Mouse (Mus musculus) G1E (cell line): ENCODE measurements at regions not wholly inside any gene's neighbourhood (a gene's known extent, or its start where the extent isn't known, plus 50 kb on each side); places are given as distances from the start of the nearest gene placed in this dataset.
A peak's percentile ranks its signal among the peaks of the same experiment; 100 is the strongest.

Experiments used
- ATAC-seq: 2 replicates; pipeline ENCODE4 v1.8.0; 2016; ENCODE audit warnings: mild to moderate bottlenecking; ENCODE audit not compliant: insufficient number of reproducible peaks, poor library complexity, low FRiP score, severe bottlenecking; ENCODE audit errors: extremely low read depth
- DNase-seq: peaks from one replicate; pipeline ENCODE4 v3.0.0; 2012; ENCODE audit warnings: low spot score
- H3K27me3 ChIP-seq: 2 replicates; pipeline ENCODE4 v1.6.1; 2012; ENCODE audit warnings: mild to moderate bottlenecking, low read length, inconsistent platforms; ENCODE audit not compliant: insufficient read depth
- H3K36me3 ChIP-seq: replicated peaks from 2 replicates; pipeline ENCODE3; 2012; ENCODE audit warnings: mild to moderate bottlenecking, inconsistent platforms
- H3K4me1 ChIP-seq: 2 replicates; pipeline ENCODE4 v1.6.1; 2012; ENCODE audit warnings: low read depth, low read length, inconsistent platforms, mixed read lengths; ENCODE audit not compliant: insufficient read depth
- H3K4me3 ChIP-seq: 2 replicates; pipeline ENCODE4 v1.5.1; 2012; ENCODE audit warnings: low read depth, mild to moderate bottlenecking, inconsistent platforms, low read length, moderate library complexity, mixed read lengths
- H3K9me3 ChIP-seq: replicated peaks from 2 replicates; pipeline ENCODE4 v1.6.1; 2012; ENCODE audit warnings: inconsistent platforms
- CTCF ChIP-seq: IDR thresholded peaks from 2 replicates; pipeline ENCODE4 v1.5.1; 2012; ENCODE audit warnings: low read depth, low read length, inconsistent platforms, mixed read lengths
- GATA1 ChIP-seq: IDR thresholded peaks from 2 replicates; pipeline ENCODE4 v1.6.1; 2012; ENCODE audit warnings: borderline replicate concordance, low read length, inconsistent platforms, mixed read lengths
- GATA2 ChIP-seq: IDR thresholded peaks from 2 replicates; pipeline ENCODE4 v1.6.1; 2012; ENCODE audit warnings: low read depth, low read length, inconsistent platforms, borderline replicate concordance
- POLR2AphosphoS5 ChIP-seq: IDR thresholded peaks from 2 replicates; pipeline ENCODE4 v1.6.1; 2012; ENCODE audit warnings: low read depth, low read length, inconsistent platforms; ENCODE audit not compliant: insufficient replicate concordance
- TAL1 ChIP-seq: conservative IDR thresholded peaks from 2 replicates; pipeline ENCODE4 v1.6.1; 2012; ENCODE audit warnings: low read depth, low read length, inconsistent platforms, mixed read lengths

DNA sequence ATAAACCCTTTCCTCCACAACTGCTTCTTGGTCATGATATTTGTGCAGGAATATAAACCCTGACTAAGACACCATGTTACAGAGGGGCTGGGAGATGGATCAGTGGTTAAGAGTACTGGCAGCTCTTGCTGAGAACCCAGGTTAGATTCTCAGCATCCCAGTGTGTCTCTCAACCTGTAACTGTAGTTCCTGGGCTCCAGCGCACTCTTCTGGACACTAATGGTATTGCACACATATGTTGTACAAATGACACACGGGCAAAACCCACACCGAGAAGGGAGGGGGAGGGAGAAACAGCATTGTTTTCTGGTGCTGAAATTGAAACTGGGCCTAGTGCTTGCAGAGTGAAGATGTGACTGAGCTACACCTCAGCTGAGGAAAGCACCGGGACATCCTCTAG lies 81.0 kb upstream of the Ccdc39 start:
- TF ChIP-seq TAL1 (no peak), GATA1 (no peak), CTCF (0 out of 2 replicates have a peak, but pooled peaks have one; percentile 12)

DNA sequence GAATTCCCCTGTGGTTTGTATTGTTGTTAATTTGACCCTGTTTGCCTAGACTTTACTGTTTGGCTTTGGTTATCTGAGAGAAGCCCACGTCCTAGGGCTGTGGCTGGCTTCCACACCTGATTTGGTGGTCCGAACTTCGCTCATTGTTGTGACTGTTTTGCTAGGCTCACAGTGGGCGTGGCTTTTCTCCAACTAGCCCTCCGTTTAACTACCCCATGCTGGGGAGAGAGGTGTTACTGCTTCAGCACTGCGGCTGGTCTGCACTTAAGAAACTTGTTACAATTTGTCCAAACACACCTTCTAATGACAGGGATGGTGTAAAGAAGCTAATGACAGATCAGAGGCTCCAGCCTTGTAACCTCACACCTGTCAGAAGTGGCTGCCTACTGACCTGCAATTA lies 64.7 kb upstream of the Fxr1 start:
- ATAC-seq = no peak

More for the DNA sequence above, 81.0 kb upstream of the Ccdc39 start:
- Histone ChIP-seq H3K4me1 (no peaks in the 10 kb centered on the region; the same call in 1 of the 2 replicates), H3K9me3 (peaks cover 7% of the 10 kb centered on the region), H3K36me3 (peaks cover 10% of the 10 kb centered on the region), H3K4me3 (no peak overlapping the region), H3K27me3 (no peaks in the 10 kb centered on the region)
- DNase-seq = no peak
- no peak for ATAC-seq

DNA sequence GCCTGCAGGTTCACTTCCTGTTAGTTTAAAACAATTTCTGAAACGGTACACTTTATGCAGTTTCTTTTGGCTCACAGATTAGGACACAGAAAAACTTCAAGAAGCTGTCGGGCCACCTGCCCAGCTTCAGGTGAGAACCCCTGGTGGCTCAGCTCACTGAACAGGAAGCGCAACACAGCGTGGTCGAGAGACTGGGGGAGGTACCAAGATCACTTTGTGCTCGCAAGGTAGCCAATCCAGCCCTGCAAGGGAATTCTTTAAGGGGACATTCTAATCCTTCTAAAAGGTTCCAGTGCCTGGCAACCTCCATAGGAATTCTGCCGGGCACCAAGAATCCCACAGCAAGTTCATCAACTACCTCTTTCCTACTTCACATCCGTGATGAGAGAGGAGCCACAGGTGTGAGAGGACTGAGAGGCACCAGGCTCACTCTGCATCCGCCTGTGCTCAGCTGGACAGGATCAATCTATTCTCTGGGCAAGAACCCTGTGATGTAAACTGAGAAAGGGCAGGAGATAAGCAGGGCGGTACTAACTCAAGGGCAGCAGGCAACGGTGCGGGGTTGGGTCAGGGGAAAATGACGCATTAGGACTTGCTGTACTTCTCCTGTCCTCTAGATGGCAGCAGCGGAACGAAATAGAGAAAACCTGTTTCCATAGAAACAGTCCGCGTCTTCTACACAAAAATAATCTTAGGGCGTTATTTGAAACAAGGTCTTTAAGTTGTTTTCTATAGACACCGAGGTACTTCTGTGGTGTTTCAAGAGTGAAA lies 63.7 kb upstream of the Fxr1 start:
- Histone ChIP-seq H3K36me3 (no peaks in the 10 kb centered on the region), H3K4me1 (peaks cover 54% of the 10 kb centered on the region), H3K9me3 (peaks cover 6% of the 10 kb centered on the region; the same call in 1 of the 2 replicates), H3K4me3 (peak overlapping the region; percentile 58), H3K27me3 (no peaks in the 10 kb centered on the region)
- DNase-seq (peak; percentile 40), ATAC-seq (peak; percentile 59)
- TF ChIP-seq GATA1 (no peak), GATA2 (no peak), CTCF (peak; percentile 82)

More for the DNA sequence above, 64.7 kb upstream of the Fxr1 start:
- peaks cover 6% of the 10 kb centered on the region; the same call in 1 of the 2 replicates for H3K9me3 ChIP-seq
- no peaks in the 10 kb centered on the region for H3K36me3 ChIP-seq
- peaks cover 45% of the 10 kb centered on the region for H3K4me1 ChIP-seq
- DNase-seq = no peak
- no peak overlapping the region for H3K4me3 ChIP-seq
- TF ChIP-seq GATA2 (no peak), POLR2AphosphoS5 (no peak), CTCF (no peak), GATA1 (no peak), TAL1 (no peak)
- no peaks in the 10 kb centered on the region for H3K27me3 ChIP-seq

DNA sequence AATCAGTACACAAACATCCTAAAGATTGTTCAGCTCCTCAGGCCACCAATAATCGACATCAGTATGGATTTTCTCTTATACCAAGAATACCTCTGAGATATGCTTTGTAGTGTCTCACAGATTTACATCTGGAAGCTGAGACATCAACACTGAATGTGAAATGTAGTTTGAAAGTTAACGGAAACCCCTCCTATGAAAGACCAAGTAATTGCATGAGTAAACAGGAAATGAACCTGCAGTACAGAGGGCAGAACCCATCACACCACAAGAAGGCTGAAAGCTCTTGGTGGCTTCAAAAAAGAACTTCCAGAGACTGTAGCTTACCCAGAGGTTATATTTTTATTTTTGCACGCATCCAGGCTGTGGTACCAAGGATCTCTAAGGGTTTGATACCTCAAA lies 63.1 kb upstream of the Fxr1 start:
- DNase-seq = no peak
- Histone ChIP-seq H3K27me3 (no peaks in the 10 kb centered on the region), H3K9me3 (peaks cover 6% of the 10 kb centered on the region; the same call in 1 of the 2 replicates), H3K36me3 (no peaks in the 10 kb centered on the region), H3K4me1 (peaks cover 58% of the 10 kb centered on the region), H3K4me3 (no peak overlapping the region)
- no peak for ATAC-seq
- no peak for TF ChIP-seq GATA1
- no peak for TF ChIP-seq TAL1
- no peak for TF ChIP-seq POLR2AphosphoS5
- TF ChIP-seq CTCF = no peak
- TF ChIP-seq GATA2 = no peak

DNA sequence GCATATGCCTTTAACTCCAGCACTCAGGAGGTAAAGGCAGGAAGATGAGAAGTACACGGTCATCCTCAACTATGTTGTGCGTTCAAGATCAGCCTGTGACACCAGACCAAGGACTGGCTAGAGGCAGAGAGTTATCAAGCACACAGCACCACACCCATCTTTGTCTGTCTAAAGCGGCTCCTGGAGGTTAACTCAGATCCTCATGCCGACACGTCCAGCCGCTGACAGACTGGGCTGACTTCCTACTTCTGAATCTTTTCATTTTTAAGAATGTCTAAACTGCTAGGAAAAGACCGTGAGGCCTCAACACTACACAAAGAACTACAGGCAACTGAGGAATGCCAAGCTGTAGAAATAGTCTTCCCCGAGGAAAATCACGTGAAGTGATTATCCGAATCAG lies 62.1 kb upstream of the Fxr1 start:
- TF ChIP-seq TAL1 (no peak), POLR2AphosphoS5 (no peak), GATA1 (no peak), GATA2 (no peak), CTCF (no peak)
- no peaks in the 10 kb centered on the region for H3K27me3 ChIP-seq
- peaks cover 68% of the 10 kb centered on the region for H3K4me1 ChIP-seq
- no peaks in the 10 kb centered on the region for H3K36me3 ChIP-seq
- DNase-seq = no peak
- H3K9me3 ChIP-seq = peaks cover 6% of the 10 kb centered on the region; the same call in 1 of the 2 replicates
- no peak for ATAC-seq
- no peak overlapping the region for H3K4me3 ChIP-seq

DNA sequence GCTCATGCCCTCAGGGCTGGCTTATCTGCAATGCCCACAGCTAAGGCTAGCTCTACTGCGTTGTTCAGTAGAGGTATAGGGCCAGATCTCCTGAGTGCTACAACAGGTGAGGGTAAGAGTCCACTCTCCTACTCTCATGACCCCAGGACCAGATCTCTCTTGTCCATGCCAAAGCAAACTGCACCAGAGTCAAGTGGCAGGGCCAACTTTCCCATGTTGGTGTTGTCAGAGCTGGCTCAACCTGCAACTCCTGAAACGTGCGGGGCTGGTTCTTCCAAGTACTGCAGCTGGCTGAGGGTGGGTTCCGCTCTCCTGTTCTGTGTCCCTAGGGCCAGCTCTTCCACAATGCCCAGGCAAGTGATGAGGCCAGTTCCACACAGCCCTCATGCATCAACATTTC lies 61.5 kb upstream of the Fxr1 start:
- DNase-seq (no peak), ATAC-seq (no peak)
- Histone ChIP-seq H3K27me3 (no peaks in the 10 kb centered on the region), H3K9me3 (peaks cover 6% of the 10 kb centered on the region; the same call in 1 of the 2 replicates), H3K36me3 (no peaks in the 10 kb centered on the region), H3K4me3 (no peak overlapping the region), H3K4me1 (peaks cover 74% of the 10 kb centered on the region)
- TF ChIP-seq POLR2AphosphoS5 = no peak
- no peak for TF ChIP-seq GATA1
- no peak for TF ChIP-seq CTCF
- no peak for TF ChIP-seq GATA2
- TF ChIP-seq TAL1 = no peak
